Mouse (Mus musculus) testis, adult 2 months (tissue): ENCODE data around the gene Olfr1349. TPM values are rescaled to one million over a fixed set of nuclear protein-coding genes. Genes with fewer than 3 reads are reported as not detected.
"Not testable (repeated sequence)": the region's sequence is repeated elsewhere in the genome, so short reads cannot be mapped to it uniquely, and the experiment has no call there.

Experiments used
- H3K27ac ChIP-seq: fragments of 200-500 bp; 2 replicates; pipeline ENCODE4 v1.5.1; 2012; ENCODE audit warnings: low read depth, low read length; ENCODE audit not compliant: control insufficient read depth, insufficient read depth
- H3K27me3 ChIP-seq: fragments of 200-500 bp; 2 replicates; pipeline ENCODE4 v1.6.1; 2012; ENCODE audit warnings: mild to moderate bottlenecking, low read length, moderate library complexity; ENCODE audit not compliant: control insufficient read depth, insufficient read depth
- H3K36me3 ChIP-seq: fragments of 200-500 bp; 2 replicates; pipeline ENCODE4 v1.6.1; 2012; ENCODE audit warnings: mild to moderate bottlenecking, low read length; ENCODE audit not compliant: control insufficient read depth, insufficient read depth
- H3K4me1 ChIP-seq: fragments of 200-500 bp; 2 replicates; pipeline ENCODE4 v1.6.1; 2012; ENCODE audit warnings: low read length; ENCODE audit not compliant: control insufficient read depth, insufficient read depth
- H3K4me3 ChIP-seq: fragments of 200-500 bp; 2 replicates; pipeline ENCODE4 v1.5.1; 2012; ENCODE audit warnings: low read depth, mild to moderate bottlenecking, low read length, moderate library complexity, mixed read lengths; ENCODE audit not compliant: control insufficient read depth
- CTCF ChIP-seq: fragments of 200-500 bp; IDR thresholded peaks from 2 replicates; pipeline ENCODE4 v1.5.1; 2012; ENCODE audit warnings: low read depth, mild to moderate bottlenecking, inconsistent platforms, low read length, moderate library complexity; ENCODE audit not compliant: control insufficient read depth, insufficient read depth, insufficient replicate concordance
- POLR2A ChIP-seq: fragments of 200-500 bp; IDR thresholded peaks from 2 replicates; pipeline ENCODE4 v1.6.1; 2012; ENCODE audit warnings: low read depth, mild to moderate bottlenecking, inconsistent platforms, low read length, moderate library complexity; ENCODE audit not compliant: control insufficient read depth
- polyA plus RNA-seq: library from polyadenylated mRNA; depleted of rRNA; stranded (reverse); fragments of >200 nt; gene quantifications from 2 replicates; pipeline ENCODE4 v1.2.3, GENCODE M21; 2012; rRNA removed

The Olfr1349 gene
- polyA plus RNA-seq, 1 experiment: 0.86 TPM

GRCm38 (mm10) chr7:6486841-6487240 lies 35.9 kb downstream of the Olfr1349 start, which contains the start of gene Olfr5:
Gene Olfr5, minus strand, starts transcription at chr7:6486941.
- no peak for TF ChIP-seq CTCF
- no peak for TF ChIP-seq POLR2A
- H3K4me1 ChIP-seq: no peaks in the 10 kb centered on the region
- no peaks in the 10 kb centered on the region for H3K27me3 ChIP-seq
- H3K4me3 ChIP-seq: no peak within 1 kb of the TSS
- H3K36me3 ChIP-seq: no peaks in the 10 kb centered on the region
- no peak within 1 kb of the TSS for H3K27ac ChIP-seq

- H3K36me3 ChIP-seq, H3K4me3 ChIP-seq, H3K27me3 ChIP-seq, H3K4me1 ChIP-seq, H3K27ac ChIP-seq: not testable (repeated sequence)
Measured at GRCm38 (mm10) chr7:6477633-6478032, 45.1 kb downstream of the Olfr1349 start.

GRCm38 (mm10) chr7:6466951-6467350 lies 55.8 kb downstream of the Olfr1349 start, which contains the start of gene Olfr1346:
Gene Olfr1346, plus strand, starts transcription at chr7:6467101.
- no peak for TF ChIP-seq CTCF
- no peak for TF ChIP-seq POLR2A
- H3K27ac ChIP-seq: no peak within 1 kb of the TSS

More at GRCm38 (mm10) chr7:6466951-6467350, 55.8 kb downstream of the Olfr1349 start, which contains the start of gene Olfr1346:
- Histone ChIP-seq H3K4me1 (no peaks in the 10 kb centered on the region), H3K36me3 (no peaks in the 10 kb centered on the region), H3K4me3 (no peak within 1 kb of the TSS), H3K27me3 (no peaks in the 10 kb centered on the region)

Other genes with a start within 250 kb of the Olfr1349 start
- gene Zfp667, start 236.4 kb downstream of the Olfr1349 start, polyA plus RNA-seq: 2.6 and 3.1 TPM in 2 replicates
- 1.2 and 1.7 TPM in 2 replicates for gene Zfp583, start 191.7 kb downstream of the Olfr1349 start, polyA plus RNA-seq
- gene Gm3854, start 179.2 kb downstream of the Olfr1349 start, polyA plus RNA-seq: 0.88 and 1.1 TPM in 2 replicates
- 2.5 and 2.8 TPM in 2 replicates for gene Zfp78, start 159.7 kb downstream of the Olfr1349 start, polyA plus RNA-seq
- 2.6 and 2.9 TPM in 2 replicates for gene Zfp28, start 139.7 kb downstream of the Olfr1349 start, polyA plus RNA-seq
- 0.61 and 1.2 TPM in 2 replicates for gene Smim17, start 124.2 kb downstream of the Olfr1349 start, polyA plus RNA-seq
- gene Gm20715, start 112.7 kb downstream of the Olfr1349 start, polyA plus RNA-seq: 1.7 and 2.4 TPM in 2 replicates
- 2.5 and 3.0 TPM in 2 replicates for gene Olfr1344, start 84.3 kb downstream of the Olfr1349 start, polyA plus RNA-seq
- 1.2 and 1.6 TPM in 2 replicates for gene Olfr1336, start 66.8 kb downstream of the Olfr1349 start, polyA plus RNA-seq
- gene Olfr1346, start 55.8 kb downstream of the Olfr1349 start, polyA plus RNA-seq: 0.46 and 0.63 TPM in 2 replicates
- 0.16 and 0.20 TPM in 2 replicates for gene Olfr5, start 36.0 kb downstream of the Olfr1349 start, polyA plus RNA-seq
- gene Olfr1347, start 23.2 kb downstream of the Olfr1349 start, polyA plus RNA-seq: 0.11 TPM in 1 of 2 replicates, not detected in the other
- not detected in 2 replicates for gene Olfr1348, start 14.2 kb downstream of the Olfr1349 start, polyA plus RNA-seq
- 0.12 TPM in 1 of 2 replicates, not detected in the other for gene Olfr1350, start 41.9 kb upstream of the Olfr1349 start, polyA plus RNA-seq
- 0.07 and 0.21 TPM in 2 replicates for gene Zim1, start 173.5 kb upstream of the Olfr1349 start, polyA plus RNA-seq
- 1.4 and 1.7 TPM in 2 replicates for gene Peg3, start 207.5 kb upstream of the Olfr1349 start, polyA plus RNA-seq
- 0.18 and 0.26 TPM in 2 replicates for gene Usp29, start 207.6 kb upstream of the Olfr1349 start, polyA plus RNA-seq